Mouse (Mus musculus): ENCODE data around the gene Ltbp1. TPM values are rescaled to one million over a fixed set of nuclear protein-coding genes. Genes with fewer than 3 reads are reported as not detected.

Gene Ltbp1
- polyA plus RNA-seq, 1 experiment from 2014 or later = 53.9 TPM

DNA sequence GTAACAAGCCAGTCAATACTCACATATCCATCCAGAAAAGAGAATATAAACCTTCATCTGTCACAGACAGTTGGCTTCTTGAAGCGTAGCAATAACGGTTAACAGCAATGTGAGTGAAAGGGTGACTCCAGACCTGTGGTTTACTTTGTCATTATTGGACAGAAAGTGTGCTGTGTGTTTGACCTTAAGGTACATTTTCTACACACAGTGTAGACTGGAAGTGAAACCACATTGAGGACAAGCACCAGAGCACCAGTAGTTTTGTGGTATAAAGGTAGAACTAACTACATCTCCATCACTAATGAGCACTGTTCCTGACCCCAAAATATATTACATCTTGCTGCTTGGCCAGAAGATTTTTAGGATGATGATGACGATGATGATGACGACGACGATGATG, 326.9 kb downstream of the Ltbp1 start:
- Histone ChIP-seq H3K9me3 (ENCODE audit: control insufficient read depth, low read length) (no peaks in the 10 kb centered on the region), H3K4me1 (ENCODE audit: control insufficient read depth, insufficient read depth, low read length) (peaks cover 10% of the 10 kb centered on the region), H3K36me3 (ENCODE audit: control insufficient read depth, insufficient read depth, low read length) (peaks cover 10% of the 10 kb centered on the region; the same call in 1 of the 2 replicates), H3K4me2 (ENCODE audit: low read depth, low read length) (no peak overlapping the region), H3K27ac (replicated peaks; ENCODE audit: low read depth, low read length) (no peak overlapping the region), H3K4me3 (ENCODE audit: low read depth, low read length) (no peak overlapping the region), H3K9ac (ENCODE audit: low read depth, low read length) (no peak overlapping the region), H3K27me3 (replicated peaks; ENCODE audit: control insufficient read depth, insufficient read depth, low read length) (no peaks in the 10 kb centered on the region)
- DNase-seq (ENCODE audit: low spot score) (no peak), ATAC-seq (ENCODE audit: low read depth) (no peak)
- WGBS = 97% methylated on average over 6 of the region's 6 CpGs

DNA sequence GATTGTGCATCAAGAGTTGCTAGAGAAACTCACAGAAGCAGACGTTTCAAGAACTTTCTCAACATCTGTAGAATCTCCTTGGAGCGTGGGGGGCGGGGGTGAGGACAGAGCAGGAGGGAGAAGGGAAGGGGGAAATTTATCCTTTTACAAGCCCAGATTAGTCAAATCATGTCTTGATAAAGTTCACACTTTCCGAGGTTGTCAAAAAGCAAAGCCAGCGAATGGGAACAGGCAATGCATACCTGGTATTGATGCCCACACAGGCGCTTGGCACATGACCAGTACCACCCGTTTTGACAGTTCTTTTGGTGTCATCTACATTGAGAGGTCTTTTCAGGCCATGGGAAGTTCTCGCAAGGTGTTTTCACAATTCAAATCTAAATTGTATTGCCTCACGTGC, 327.6 kb downstream of the Ltbp1 start:
- H3K4me1 ChIP-seq (ENCODE audit: control insufficient read depth, insufficient read depth, low read length) = peaks cover 10% of the 10 kb centered on the region
- no peak overlapping the region for H3K4me2 ChIP-seq (ENCODE audit: low read depth, low read length)
- H3K27me3 ChIP-seq (replicated peaks; ENCODE audit: control insufficient read depth, insufficient read depth, low read length) = no peaks in the 10 kb centered on the region
- H3K4me3 ChIP-seq (ENCODE audit: low read depth, low read length) = no peak overlapping the region
- peaks cover 10% of the 10 kb centered on the region; the same call in 1 of the 2 replicates for H3K36me3 ChIP-seq (ENCODE audit: control insufficient read depth, insufficient read depth, low read length)
- DNase-seq (ENCODE audit: low spot score) (no peak), ATAC-seq (ENCODE audit: low read depth) (no peak)
- 84% methylated on average over 9 of the region's 9 CpGs for WGBS
- H3K27ac ChIP-seq (replicated peaks; ENCODE audit: low read depth, low read length) = no peak overlapping the region
- H3K9ac ChIP-seq (ENCODE audit: low read depth, low read length) = no peak overlapping the region
- no peaks in the 10 kb centered on the region for H3K9me3 ChIP-seq (ENCODE audit: control insufficient read depth, low read length)

DNA sequence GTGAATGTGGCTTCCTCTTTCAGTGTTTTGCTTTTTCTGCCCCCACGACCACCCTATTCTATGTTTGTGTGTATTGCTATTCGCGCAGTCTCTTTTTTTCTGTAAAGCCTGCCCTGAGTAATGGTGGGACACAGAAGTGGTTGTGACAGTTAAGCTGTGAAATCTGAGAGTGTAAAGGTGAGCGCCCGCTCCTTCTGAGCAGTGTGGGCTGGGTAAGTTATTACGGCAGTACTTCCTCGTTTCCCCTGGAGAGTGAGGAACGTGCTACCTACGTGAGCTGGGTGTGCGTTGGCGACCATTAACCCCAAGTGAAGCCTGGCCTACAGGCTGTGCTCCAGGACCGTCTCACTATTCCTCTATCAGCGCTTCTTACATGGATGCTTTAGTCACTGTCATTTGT, 328.4 kb downstream of the Ltbp1 start:
- ATAC-seq (ENCODE audit: low read depth) (no peak), DNase-seq (ENCODE audit: low spot score) (no peak)
- Histone ChIP-seq H3K27ac (replicated peaks; ENCODE audit: low read depth, low read length) (no peak overlapping the region), H3K4me1 (ENCODE audit: control insufficient read depth, insufficient read depth, low read length) (peaks cover 3% of the 10 kb centered on the region), H3K36me3 (ENCODE audit: control insufficient read depth, insufficient read depth, low read length) (peaks cover 10% of the 10 kb centered on the region; the same call in 1 of the 2 replicates), H3K4me2 (ENCODE audit: low read depth, low read length) (no peak overlapping the region), H3K27me3 (replicated peaks; ENCODE audit: control insufficient read depth, insufficient read depth, low read length) (no peaks in the 10 kb centered on the region), H3K9ac (ENCODE audit: low read depth, low read length) (no peak overlapping the region), H3K9me3 (ENCODE audit: control insufficient read depth, low read length) (no peaks in the 10 kb centered on the region), H3K4me3 (ENCODE audit: low read depth, low read length) (no peak overlapping the region)
- 88% methylated on average over 13 of the region's 13 CpGs for WGBS

DNA sequence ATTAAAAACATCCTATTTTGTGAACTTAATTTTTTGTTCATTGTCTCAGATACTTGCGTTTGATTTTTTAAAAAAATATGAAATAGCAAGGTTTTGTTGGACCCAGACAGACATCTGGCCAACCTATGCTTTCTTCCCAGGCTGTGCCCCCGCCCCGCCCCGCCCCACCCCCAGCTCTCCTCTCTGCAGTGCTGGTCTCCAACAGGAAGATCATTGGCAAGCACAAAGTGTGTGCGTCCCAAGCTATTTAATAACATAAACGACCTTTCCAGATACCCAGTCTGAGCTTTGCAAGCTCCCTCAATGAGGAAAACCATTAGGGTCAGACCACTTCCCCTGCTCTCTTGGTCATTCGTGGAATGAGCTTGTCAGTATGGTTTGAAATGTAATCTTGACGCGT, 330.3 kb downstream of the Ltbp1 start:
- no peak for ATAC-seq (ENCODE audit: low read depth)
- 68% methylated on average over 9 of the region's 9 CpGs for WGBS
- no peak for DNase-seq (ENCODE audit: low spot score)

DNA sequence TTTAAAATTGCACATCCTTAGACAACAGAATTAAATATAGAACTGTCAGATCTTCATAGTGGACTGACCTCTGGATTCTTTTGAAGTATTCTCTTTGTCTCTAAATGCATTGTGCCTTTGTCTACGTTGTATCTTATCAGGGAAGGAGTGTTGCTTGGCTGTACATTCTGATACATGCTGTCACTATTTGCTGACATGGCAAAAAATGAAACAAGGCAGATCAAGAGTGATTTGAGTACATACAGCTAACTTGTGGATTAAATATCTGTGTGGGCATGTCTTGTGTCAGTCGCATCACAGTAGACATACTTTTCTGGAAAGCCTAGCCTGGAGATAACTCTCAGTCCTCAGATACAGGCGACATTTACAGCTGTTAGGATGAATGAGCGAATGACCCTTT, 335.9 kb downstream of the Ltbp1 start:
- DNase-seq (ENCODE audit: low spot score) = no peak
- ATAC-seq (ENCODE audit: low read depth) = no peak
- Histone ChIP-seq H3K27me3 (replicated peaks; ENCODE audit: control insufficient read depth, insufficient read depth, low read length) (no peaks in the 10 kb centered on the region), H3K9me3 (ENCODE audit: control insufficient read depth, low read length) (no peaks in the 10 kb centered on the region), H3K4me1 (ENCODE audit: control insufficient read depth, insufficient read depth, low read length) (no peaks in the 10 kb centered on the region), H3K4me2 (ENCODE audit: low read depth, low read length) (no peak overlapping the region), H3K36me3 (ENCODE audit: control insufficient read depth, insufficient read depth, low read length) (peaks cover 6% of the 10 kb centered on the region; the same call in 1 of the 2 replicates), H3K27ac (replicated peaks; ENCODE audit: low read depth, low read length) (no peak overlapping the region), H3K4me3 (ENCODE audit: low read depth, low read length) (no peak overlapping the region), H3K9ac (ENCODE audit: low read depth, low read length) (no peak overlapping the region)
- 80% methylated on average over 4 of the region's 4 CpGs for WGBS

More for the DNA sequence above, 330.3 kb downstream of the Ltbp1 start:
- H3K9ac ChIP-seq (ENCODE audit: low read depth, low read length) = no peak overlapping the region
- no peaks in the 10 kb centered on the region for H3K4me1 ChIP-seq (ENCODE audit: control insufficient read depth, insufficient read depth, low read length)
- peaks cover 6% of the 10 kb centered on the region; the same call in 1 of the 2 replicates for H3K36me3 ChIP-seq (ENCODE audit: control insufficient read depth, insufficient read depth, low read length)
- H3K27ac ChIP-seq (replicated peaks; ENCODE audit: low read depth, low read length) = no peak overlapping the region
- no peak overlapping the region for H3K4me2 ChIP-seq (ENCODE audit: low read depth, low read length)
- no peaks in the 10 kb centered on the region for H3K27me3 ChIP-seq (replicated peaks; ENCODE audit: control insufficient read depth, insufficient read depth, low read length)
- no peaks in the 10 kb centered on the region for H3K9me3 ChIP-seq (ENCODE audit: control insufficient read depth, low read length)
- H3K4me3 ChIP-seq (ENCODE audit: low read depth, low read length) = no peak overlapping the region

DNA sequence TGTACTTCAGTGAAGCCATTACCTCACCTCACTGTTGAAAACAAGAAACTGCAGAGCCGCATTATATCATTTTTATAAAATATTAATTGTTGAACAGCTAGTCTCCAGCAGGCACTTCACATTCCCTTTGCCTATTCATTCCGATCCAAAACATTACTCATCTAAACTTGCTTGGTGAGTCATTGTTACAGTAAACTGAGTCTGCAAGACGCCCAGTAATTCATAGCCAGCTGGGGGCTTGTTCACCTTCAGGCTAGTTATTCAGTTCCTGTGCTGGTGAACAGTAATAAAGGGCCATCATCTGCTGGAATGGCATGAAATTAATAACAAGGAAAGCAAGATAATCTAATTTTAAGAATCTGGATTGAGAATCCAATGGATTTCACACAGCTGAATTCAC, 339.7 kb downstream of the Ltbp1 start:
- Histone ChIP-seq H3K4me2 (ENCODE audit: low read depth, low read length) (no peak overlapping the region), H3K36me3 (ENCODE audit: control insufficient read depth, insufficient read depth, low read length) (no peaks in the 10 kb centered on the region), H3K27me3 (replicated peaks; ENCODE audit: control insufficient read depth, insufficient read depth, low read length) (no peaks in the 10 kb centered on the region), H3K4me3 (ENCODE audit: low read depth, low read length) (no peak overlapping the region), H3K9ac (ENCODE audit: low read depth, low read length) (no peak overlapping the region), H3K4me1 (ENCODE audit: control insufficient read depth, insufficient read depth, low read length) (no peaks in the 10 kb centered on the region), H3K27ac (replicated peaks; ENCODE audit: low read depth, low read length) (no peak overlapping the region), H3K9me3 (ENCODE audit: control insufficient read depth, low read length) (no peaks in the 10 kb centered on the region; the same call in 1 of the 2 replicates)
- WGBS = 76% methylated on average over 3 of the region's 3 CpGs
- no peak for ATAC-seq (ENCODE audit: low read depth)
- DNase-seq (ENCODE audit: low spot score) = no peak

DNA sequence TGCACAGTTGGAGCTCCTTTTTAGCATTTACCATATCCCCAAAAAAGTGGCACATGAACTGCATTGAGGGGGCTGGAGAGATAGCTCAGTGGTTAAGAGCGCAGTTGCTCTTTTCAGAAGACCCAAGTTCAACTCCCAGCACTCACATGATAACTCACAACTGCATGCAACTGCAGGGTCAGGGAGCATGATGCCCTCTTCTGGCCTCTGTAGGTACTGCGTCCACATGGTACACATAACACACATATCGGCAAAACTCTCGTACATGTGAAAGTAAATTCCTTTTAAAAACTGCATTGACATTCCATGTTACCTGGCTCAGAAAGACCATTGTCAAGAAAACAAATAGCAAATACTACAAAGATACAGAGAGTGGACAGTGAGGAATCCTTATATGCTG, 342.0 kb downstream of the Ltbp1 start:
- Histone ChIP-seq H3K27ac (replicated peaks; ENCODE audit: low read depth, low read length) (no peak overlapping the region), H3K27me3 (replicated peaks; ENCODE audit: control insufficient read depth, insufficient read depth, low read length) (no peaks in the 10 kb centered on the region), H3K4me1 (ENCODE audit: control insufficient read depth, insufficient read depth, low read length) (no peaks in the 10 kb centered on the region), H3K4me3 (ENCODE audit: low read depth, low read length) (no peak overlapping the region), H3K9me3 (ENCODE audit: control insufficient read depth, low read length) (no peaks in the 10 kb centered on the region; the same call in 1 of the 2 replicates), H3K36me3 (ENCODE audit: control insufficient read depth, insufficient read depth, low read length) (peaks cover 2% of the 10 kb centered on the region; the same call in 1 of the 2 replicates), H3K9ac (ENCODE audit: low read depth, low read length) (no peak overlapping the region), H3K4me2 (ENCODE audit: low read depth, low read length) (no peak overlapping the region)
- DNase-seq (ENCODE audit: low spot score) (no peak), ATAC-seq (ENCODE audit: low read depth) (no peak)
- WGBS = over 99% methylated on average over 4 of the region's 4 CpGs

DNA sequence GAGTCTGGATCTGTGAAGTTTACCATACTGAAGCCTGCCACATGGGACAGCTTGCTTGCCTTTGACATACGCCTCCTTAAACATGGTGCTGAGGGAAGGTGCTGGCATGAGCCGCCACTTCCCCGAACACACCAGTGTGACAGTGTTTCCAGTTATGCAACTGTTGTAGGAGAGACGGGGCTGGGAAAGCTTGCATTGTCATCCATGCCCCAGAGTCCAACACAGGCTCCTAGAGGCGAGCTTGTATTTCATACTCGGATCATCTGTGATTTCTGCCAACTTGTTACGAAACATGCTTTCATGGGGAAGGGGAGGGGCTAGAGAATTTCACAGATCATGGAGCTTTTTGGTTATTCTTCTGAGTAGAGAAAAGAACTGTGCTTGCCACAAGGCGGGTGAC, 343.7 kb downstream of the Ltbp1 start:
- H3K4me2 ChIP-seq (ENCODE audit: low read depth, low read length) = no peak overlapping the region
- H3K9me3 ChIP-seq (ENCODE audit: control insufficient read depth, low read length) = no peaks in the 10 kb centered on the region; the same call in 1 of the 2 replicates
- peaks cover 11% of the 10 kb centered on the region; the same call in 1 of the 2 replicates for H3K36me3 ChIP-seq (ENCODE audit: control insufficient read depth, insufficient read depth, low read length)
- DNase-seq (ENCODE audit: low spot score) = peak; percentile 26
- no peak overlapping the region for H3K27ac ChIP-seq (replicated peaks; ENCODE audit: low read depth, low read length)
- no peak overlapping the region for H3K4me3 ChIP-seq (ENCODE audit: low read depth, low read length)
- WGBS = 76% methylated on average over 8 of the region's 8 CpGs
- H3K4me1 ChIP-seq (ENCODE audit: control insufficient read depth, insufficient read depth, low read length) = no peaks in the 10 kb centered on the region
- no peaks in the 10 kb centered on the region for H3K27me3 ChIP-seq (replicated peaks; ENCODE audit: control insufficient read depth, insufficient read depth, low read length)
- no peak overlapping the region for H3K9ac ChIP-seq (ENCODE audit: low read depth, low read length)
- no peak for ATAC-seq (ENCODE audit: low read depth)

DNA sequence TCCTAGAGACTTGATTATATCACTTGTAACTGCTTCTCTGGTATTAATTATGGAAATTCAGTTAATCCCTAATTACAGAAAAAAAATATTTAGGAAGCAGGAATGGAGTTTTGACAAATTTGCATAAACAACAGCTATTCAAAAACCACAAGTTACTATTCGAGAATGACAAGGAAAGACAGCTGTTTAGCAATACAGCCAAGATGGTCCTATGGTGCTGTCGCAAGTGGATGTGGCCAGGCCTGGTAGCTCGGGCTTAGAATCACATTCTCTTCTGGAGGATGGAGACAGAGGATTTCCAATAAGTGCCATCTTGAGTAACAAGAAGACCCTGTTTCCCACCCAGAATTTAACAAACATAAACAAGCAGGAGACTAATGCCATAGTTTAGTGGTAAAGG, 344.2 kb downstream of the Ltbp1 start:
- Histone ChIP-seq H3K4me2 (ENCODE audit: low read depth, low read length) (no peak overlapping the region), H3K27me3 (replicated peaks; ENCODE audit: control insufficient read depth, insufficient read depth, low read length) (no peaks in the 10 kb centered on the region), H3K4me1 (ENCODE audit: control insufficient read depth, insufficient read depth, low read length) (no peaks in the 10 kb centered on the region), H3K36me3 (ENCODE audit: control insufficient read depth, insufficient read depth, low read length) (peaks cover 11% of the 10 kb centered on the region; the same call in 1 of the 2 replicates), H3K9ac (ENCODE audit: low read depth, low read length) (no peak overlapping the region), H3K27ac (replicated peaks; ENCODE audit: low read depth, low read length) (no peak overlapping the region), H3K9me3 (ENCODE audit: control insufficient read depth, low read length) (no peaks in the 10 kb centered on the region; the same call in 1 of the 2 replicates), H3K4me3 (ENCODE audit: low read depth, low read length) (no peak overlapping the region)
- DNase-seq (ENCODE audit: low spot score) (no peak), ATAC-seq (ENCODE audit: low read depth) (no peak)
- 80% methylated on average over 3 of the region's 3 CpGs for WGBS

Measured in embryonic facial prominence, embryonic 14.5 days (tissue).